Mouse (Mus musculus): ENCODE results near the gene Lsm14b. TPM values are rescaled to one million over a fixed set of nuclear protein-coding genes. Genes with fewer than 3 reads are reported as not detected.

The Lsm14b gene
- total RNA-seq, 2 experiments from 2014 or later: 9.7 to 23.9 TPM

GRCm38 (mm10) chr2:180013686-180014085 lies 11.1 kb upstream of the Lsm14b start:
- no peak for ATAC-seq (replicated peaks; ENCODE audit: poor library complexity)

- ATAC-seq (replicated peaks; ENCODE audit: poor library complexity): no peak
Measured at GRCm38 (mm10) chr2:180017632-180018031, 7.2 kb upstream of the Lsm14b start.

- no peak for ATAC-seq (replicated peaks; ENCODE audit: poor library complexity)
Measured at GRCm38 (mm10) chr2:180018573-180018972, 6.2 kb upstream of the Lsm14b start.

GRCm38 (mm10) chr2:180020091-180020661 lies 4.6 kb upstream of the Lsm14b start:
- no peak for ATAC-seq (replicated peaks; ENCODE audit: poor library complexity)

GRCm38 (mm10) chr2:180020919-180021318 lies 3.9 kb upstream of the Lsm14b start:
- ATAC-seq (replicated peaks; ENCODE audit: poor library complexity): no peak

- no peak for ATAC-seq (replicated peaks; ENCODE audit: poor library complexity)
Measured at GRCm38 (mm10) chr2:180022751-180023150, 2.0 kb upstream of the Lsm14b start.

GRCm38 (mm10) chr2:180025135-180025860 lies 511 bp downstream of the Lsm14b start:
- no peak; the same call in 1 of the 2 replicates for ATAC-seq (replicated peaks; ENCODE audit: poor library complexity)

- ATAC-seq (replicated peaks; ENCODE audit: poor library complexity): no peak
Measured at GRCm38 (mm10) chr2:180025861-180026200, 1.0 kb downstream of the Lsm14b start.

- ATAC-seq (replicated peaks; ENCODE audit: poor library complexity): no peak
Measured at GRCm38 (mm10) chr2:180027768-180028167, 3.0 kb downstream of the Lsm14b start.

- ATAC-seq (replicated peaks; ENCODE audit: poor library complexity): no peak
Measured at GRCm38 (mm10) chr2:180031270-180031669, 6.5 kb downstream of the Lsm14b start.

GRCm38 (mm10) chr2:180032925-180033324 lies 8.1 kb downstream of the Lsm14b start:
- peak; percentile 65 for ATAC-seq (replicated peaks; ENCODE audit: poor library complexity)

- no peak for ATAC-seq (replicated peaks; ENCODE audit: poor library complexity)
Measured at GRCm38 (mm10) chr2:180033956-180034355, 9.2 kb downstream of the Lsm14b start.

GRCm38 (mm10) chr2:180034753-180035152 lies 10.0 kb downstream of the Lsm14b start:
- 0 out of 2 replicates have a peak, but pooled peaks have one; percentile 17 for ATAC-seq (replicated peaks; ENCODE audit: poor library complexity)

GRCm38 (mm10) chr2:180040406-180040805 lies 15.6 kb downstream of the Lsm14b start:
- peak; percentile 49 for ATAC-seq (replicated peaks; ENCODE audit: poor library complexity)

- ATAC-seq (replicated peaks; ENCODE audit: poor library complexity): 0 out of 2 replicates have a peak, but pooled peaks have one; percentile 7
Measured at GRCm38 (mm10) chr2:180041577-180042255, 16.9 kb downstream of the Lsm14b start.

GRCm38 (mm10) chr2:180042256-180042857 lies 17.6 kb downstream of the Lsm14b start, which contains the start of the genes Psma7 and Ss18l1:
Gene Psma7 (minus strand): TSS chr2:180042433.
Gene Ss18l1 (plus strand): TSS chr2:180042509.
- ATAC-seq (replicated peaks; ENCODE audit: poor library complexity): peak; percentile 71

- ATAC-seq (replicated peaks; ENCODE audit: poor library complexity): peak; percentile 24
Measured at GRCm38 (mm10) chr2:180042858-180043515, 18.2 kb downstream of the Lsm14b start.

- peak; percentile 52 for ATAC-seq (replicated peaks; ENCODE audit: poor library complexity)
Measured at GRCm38 (mm10) chr2:180045283-180045682, 20.5 kb downstream of the Lsm14b start.

- ATAC-seq (replicated peaks; ENCODE audit: poor library complexity): no peak
Measured at GRCm38 (mm10) chr2:180047580-180047979, 22.8 kb downstream of the Lsm14b start.

- no peak for ATAC-seq (replicated peaks; ENCODE audit: poor library complexity)
Measured at GRCm38 (mm10) chr2:180047980-180048635, 23.3 kb downstream of the Lsm14b start.
